Mouse (Mus musculus): ENCODE data around the gene Zeb2.

Gene Zeb2

DNA sequence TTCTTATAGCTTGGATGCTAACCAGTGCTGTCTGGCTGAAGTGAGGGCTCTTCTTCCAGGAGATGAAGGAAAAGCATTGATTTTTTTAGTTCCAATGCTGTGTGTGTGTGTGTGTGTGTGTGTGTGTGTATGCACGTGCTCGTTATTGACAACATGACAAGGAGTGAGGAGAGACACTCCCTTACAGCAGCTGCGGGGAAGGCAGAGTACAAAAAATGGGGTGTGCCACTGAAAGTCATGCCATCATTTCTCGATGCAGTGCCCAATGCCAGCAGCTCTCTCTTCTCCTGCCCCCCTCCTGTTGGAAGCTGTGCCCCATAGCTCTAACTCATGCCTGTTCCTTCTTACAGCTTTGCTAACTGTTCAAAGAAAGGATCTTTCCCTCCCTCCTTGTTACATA, 56.4 kb downstream of the Zeb2 start:
- DNase-seq (ENCODE audit: low spot score): no peak

- DNase-seq (ENCODE audit: low spot score): no peak
Observed at GRCm38 (mm10) chr2:45060202-45060601, 57.0 kb downstream of the Zeb2 start.

- no peak for DNase-seq (ENCODE audit: low spot score)
Observed at GRCm38 (mm10) chr2:45059599-45059998, 57.6 kb downstream of the Zeb2 start.

DNA sequence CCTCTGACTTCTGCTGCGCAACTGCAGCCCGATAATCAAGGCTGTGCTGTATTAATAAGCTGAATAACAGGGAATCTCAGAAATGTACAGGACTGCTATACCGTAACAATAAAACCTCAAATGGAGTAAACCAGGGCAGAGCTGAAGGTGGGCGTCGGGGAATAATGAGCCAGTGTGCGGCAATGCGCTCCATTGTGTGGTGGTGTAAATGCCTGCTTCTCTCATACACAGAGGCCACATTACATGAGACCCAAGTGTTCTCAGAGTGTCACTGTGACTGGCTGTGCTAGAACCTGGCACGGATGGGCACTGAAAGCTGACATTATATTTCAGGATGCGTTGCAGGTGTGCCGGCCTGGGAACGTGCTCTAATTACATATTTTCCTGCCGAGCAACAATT, 58.2 kb downstream of the Zeb2 start:
- no peak for DNase-seq (ENCODE audit: low spot score)

DNA sequence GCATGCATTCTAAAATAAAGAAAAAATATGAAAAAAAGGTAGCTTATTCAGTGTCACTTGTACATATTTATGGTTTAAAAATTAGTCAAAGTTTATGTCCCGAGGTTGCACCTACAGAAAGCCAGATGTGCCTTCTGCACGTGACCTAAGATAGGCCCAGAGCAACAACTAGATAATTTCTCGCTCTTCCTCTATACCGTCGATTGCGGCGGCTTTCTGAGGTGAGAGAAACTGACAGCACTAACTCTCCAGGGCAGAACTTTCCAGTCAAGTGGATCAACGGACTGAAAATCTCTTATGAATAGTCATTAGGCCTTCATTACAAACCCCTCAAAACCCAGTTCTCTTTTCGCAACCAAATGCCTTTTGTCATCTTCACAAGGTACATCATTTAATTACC, 59.0 kb downstream of the Zeb2 start:
- no peak for DNase-seq (ENCODE audit: low spot score)

GRCm38 (mm10) chr2:45056856-45057562, 60.2 kb downstream of the Zeb2 start:
- no peak for DNase-seq (ENCODE audit: low spot score)

DNA sequence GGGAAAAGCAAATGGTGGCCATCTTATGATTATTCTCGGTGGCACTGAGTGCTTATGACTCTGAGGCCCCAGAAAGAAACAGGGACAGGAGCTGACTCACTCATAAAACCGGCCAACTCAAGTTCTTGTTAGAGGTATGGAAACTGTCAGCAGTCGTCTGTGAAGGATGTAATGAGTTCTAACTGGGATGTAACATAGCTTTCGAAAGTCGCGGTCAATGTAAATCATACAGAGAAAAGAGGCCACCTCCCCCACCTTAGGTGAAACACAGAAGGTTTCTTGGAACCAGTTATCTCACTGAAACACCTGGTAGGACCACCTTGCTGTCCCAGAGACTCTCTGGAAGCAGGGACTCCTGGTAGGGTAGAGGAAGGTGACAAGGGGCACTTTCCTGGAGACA, 61.3 kb downstream of the Zeb2 start:
- DNase-seq (ENCODE audit: low spot score): no peak

DNA sequence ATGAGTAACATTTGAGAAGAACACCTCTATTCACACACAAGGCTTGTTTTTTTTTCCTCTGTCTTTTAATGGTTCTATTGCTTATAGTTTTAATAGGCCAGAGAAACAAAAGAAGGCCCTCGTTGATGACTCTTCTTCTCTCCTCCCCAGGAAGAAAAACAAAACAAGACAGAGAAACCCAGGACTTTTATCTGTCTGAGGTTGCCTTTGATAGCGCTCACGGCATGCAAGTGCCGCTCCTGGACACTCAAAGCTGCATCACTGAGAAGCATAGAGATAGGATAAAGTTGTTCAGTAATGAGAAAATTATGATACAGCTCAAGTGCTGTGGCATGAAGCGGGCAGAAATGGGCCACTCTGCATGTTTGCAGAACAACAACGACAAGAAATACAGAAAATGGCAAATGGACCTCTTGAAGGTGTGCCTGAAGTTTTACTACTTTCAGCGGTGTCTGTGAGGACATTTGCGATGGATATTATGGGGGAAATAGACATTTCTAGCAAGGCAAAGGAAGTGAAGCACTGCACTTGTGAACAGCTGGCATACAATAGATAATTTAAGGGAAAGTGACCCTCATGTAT, 62.1 kb downstream of the Zeb2 start:
- DNase-seq (ENCODE audit: low spot score): no peak

GRCm38 (mm10) chr2:45054070-45055025, 62.8 kb downstream of the Zeb2 start:
- no peak for DNase-seq (ENCODE audit: low spot score)

DNA sequence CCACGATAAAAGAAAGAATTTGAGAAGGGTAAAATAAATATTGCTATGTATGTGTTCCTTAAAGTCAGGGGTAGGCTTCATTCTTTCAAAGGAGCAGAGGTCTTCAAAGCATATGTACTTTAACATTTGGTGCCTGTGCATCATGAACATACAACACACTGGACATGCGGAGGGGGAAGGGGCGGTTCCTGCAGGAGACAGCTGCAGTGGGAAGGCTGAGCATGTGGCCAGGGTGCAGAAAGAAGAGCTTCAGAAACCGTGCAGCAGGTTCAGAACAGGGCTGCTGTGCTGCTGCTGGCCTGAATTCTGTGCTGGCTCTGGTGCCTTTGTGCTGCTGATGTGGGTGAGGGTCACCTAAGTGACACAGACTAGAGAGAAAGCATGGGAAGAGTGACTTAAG, 64.6 kb downstream of the Zeb2 start:
- no peak for DNase-seq (ENCODE audit: low spot score)

DNA sequence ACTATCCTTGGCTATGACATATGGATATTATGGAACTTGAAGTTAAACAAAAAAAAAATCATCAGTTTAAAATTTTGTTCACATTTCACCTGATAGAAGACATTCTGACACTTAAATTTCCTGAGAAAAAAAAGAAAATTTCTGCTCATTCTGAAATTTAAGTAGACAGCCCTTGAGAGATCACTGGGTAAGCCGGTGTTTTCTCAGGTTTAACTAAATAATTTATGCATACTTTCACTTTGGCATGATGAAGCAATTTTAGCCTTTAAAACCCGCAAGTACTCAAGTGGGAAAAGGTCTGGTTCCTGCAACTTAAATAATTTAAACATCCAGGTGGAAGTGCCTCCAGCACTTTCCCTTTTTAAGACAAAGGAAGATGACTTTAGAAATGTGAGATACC, 65.9 kb downstream of the Zeb2 start:
- DNase-seq (ENCODE audit: low spot score): no peak

- DNase-seq (ENCODE audit: low spot score): no peak
Observed at GRCm38 (mm10) chr2:45049923-45050322, 67.3 kb downstream of the Zeb2 start.

DNA sequence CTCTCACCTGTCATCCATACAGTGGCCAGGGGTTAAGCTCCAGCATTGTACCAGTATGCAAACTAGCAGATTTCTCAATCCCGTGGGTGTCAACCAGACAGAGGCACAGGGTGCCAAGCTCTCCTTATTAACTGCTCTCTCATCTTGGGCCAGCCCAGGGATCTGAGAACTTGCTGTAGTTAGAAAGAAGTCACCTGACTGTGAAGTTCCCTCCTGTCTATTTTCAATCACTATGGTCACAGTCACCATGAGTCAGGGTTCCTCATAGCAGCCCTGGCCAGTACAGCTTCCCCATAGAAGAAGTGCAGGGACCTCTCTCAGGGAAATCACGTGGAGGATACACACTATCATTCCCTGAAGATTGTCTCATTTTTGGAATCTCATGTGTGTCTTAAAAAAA, 67.9 kb downstream of the Zeb2 start:
- DNase-seq (ENCODE audit: low spot score): peak; percentile 58

GRCm38 (mm10) chr2:45040706-45041312, 76.4 kb downstream of the Zeb2 start:
- DNase-seq (ENCODE audit: low spot score): no peak

DNA sequence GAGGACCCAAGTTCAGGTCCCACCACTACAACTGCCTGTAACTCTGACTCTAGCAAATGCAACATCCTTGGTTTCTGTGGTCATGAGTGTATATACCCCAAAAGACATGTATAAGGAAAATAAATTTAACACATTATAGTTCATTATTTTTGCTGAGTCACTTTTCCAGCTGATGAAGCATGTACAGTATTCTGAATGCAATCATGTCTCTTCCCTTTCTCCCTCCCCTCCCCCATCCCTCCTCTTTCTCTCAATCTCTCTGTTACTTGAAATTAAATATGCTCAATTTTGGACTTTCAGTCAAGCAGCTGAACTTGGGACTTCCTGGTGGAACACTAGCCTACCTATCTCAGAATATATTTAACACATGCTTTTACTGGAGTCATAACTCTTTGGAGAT, 77.7 kb downstream of the Zeb2 start:
- DNase-seq (ENCODE audit: low spot score): no peak

- no peak for DNase-seq (ENCODE audit: low spot score)
Observed at GRCm38 (mm10) chr2:45028091-45028638, 89.0 kb downstream of the Zeb2 start.

DNA sequence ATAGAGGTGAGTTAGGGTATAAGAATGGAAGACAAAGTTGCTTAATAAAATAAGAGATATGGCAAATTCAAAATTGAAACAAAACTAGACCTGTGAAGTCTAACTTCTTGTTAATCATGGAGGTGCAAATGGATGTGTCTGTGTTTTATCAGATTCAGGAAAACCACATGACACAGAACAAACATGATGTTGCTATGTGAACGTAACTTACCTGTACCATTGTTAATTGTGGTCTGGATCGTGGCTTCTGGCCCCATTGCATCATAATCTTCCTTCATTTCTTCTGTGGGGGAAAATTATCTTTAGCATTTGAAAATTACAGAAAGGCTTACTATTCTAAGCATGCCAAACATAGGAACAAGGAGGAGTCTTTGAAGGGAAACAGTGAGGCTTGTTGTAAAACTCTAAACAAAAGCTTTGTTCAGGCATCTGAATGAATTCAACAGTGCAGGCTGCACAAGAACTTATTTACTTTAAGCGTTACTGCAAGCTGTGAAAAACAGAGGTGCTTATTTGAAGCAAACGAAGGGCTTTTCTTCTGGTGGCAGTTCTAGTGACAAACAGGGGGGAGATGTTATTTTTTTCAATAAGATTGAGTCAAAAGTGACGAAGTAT, 99.9 kb downstream of the Zeb2 start:
- no peak for DNase-seq (ENCODE audit: low spot score)

DNA sequence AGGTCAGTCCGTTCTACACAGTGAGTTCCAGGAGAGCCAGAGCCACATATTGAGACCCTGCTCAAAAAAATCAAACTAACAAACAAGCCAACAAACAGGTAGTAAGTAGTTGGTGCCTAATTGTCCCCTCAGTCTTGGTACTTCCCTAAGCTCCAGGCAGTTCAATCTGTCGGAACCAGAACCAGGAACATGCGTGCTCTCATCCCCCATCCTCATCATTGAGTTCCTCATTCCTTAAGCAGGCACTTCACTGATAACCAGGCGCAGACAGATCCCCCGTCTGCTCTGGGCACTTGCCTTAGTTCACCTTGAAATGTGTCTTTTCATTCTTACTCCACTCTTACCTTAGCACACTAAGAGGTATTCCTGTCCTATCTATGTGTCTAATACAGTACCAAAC, 103.9 kb downstream of the Zeb2 start:
- DNase-seq (ENCODE audit: low spot score): no peak

- no peak for DNase-seq (ENCODE audit: low spot score)
Observed at GRCm38 (mm10) chr2:45012676-45013075, 104.5 kb downstream of the Zeb2 start.

DNA sequence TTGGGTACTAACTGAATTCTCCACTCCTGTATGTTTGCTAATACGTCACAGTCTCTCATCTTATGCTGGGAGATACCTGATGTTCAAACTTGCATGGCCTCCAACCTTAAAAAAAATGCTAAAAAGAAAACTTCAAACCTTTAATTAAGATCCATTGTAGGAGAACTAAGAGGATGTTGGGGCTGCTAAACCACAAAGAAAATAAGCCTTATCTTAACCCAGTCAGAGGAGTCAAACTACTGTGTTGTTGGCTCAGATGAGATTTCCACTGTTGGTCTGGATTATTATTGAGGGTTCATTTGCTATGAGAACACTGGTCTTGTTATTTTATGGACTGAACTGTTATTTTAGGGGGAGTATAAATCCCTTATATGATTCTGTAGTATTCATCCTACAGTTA, 106.5 kb downstream of the Zeb2 start:
- no peak for DNase-seq (ENCODE audit: low spot score)

- peak; percentile 50 for DNase-seq (ENCODE audit: low spot score)
Observed at GRCm38 (mm10) chr2:44999906-45000305, 117.3 kb downstream of the Zeb2 start.

DNA sequence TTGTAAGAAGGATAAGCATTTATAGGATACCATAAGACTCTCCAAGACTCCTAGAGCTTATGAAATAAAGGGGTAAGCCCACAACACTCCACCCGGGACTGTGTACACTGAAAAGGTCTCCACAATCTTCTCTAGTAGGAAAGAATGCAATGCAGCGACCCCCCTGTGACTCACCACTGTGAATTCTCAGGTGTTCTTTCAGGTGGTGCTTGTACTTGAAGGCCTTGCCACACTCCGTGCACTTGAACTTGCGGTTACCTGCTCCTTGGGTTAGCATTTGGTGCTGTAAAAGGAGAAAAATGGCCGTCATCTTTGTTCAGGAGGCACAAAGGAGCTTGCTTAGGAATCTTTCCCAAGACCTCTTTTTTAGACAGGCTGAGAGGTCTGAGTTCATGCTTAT, 118.5 kb downstream of the Zeb2 start:
- no peak for DNase-seq (ENCODE audit: low spot score)
